Mouse (Mus musculus): ENCODE results near the gene Lrit2.

- no peak for TF ChIP-seq CTCF (IDR thresholded peaks at IDR 0.05; ENCODE audit: low read depth)
- TF ChIP-seq EP300 (IDR thresholded peaks at IDR 0.05; ENCODE audit: low read depth) = no peak
Measured at GRCm38 (mm10) chr14:37032481-37033104, 35.1 kb upstream of the Lrit2 start.

All from liver, postnatal 0 days (tissue).